Mouse (Mus musculus): ENCODE data around the gene Nr6a1.

DNA sequence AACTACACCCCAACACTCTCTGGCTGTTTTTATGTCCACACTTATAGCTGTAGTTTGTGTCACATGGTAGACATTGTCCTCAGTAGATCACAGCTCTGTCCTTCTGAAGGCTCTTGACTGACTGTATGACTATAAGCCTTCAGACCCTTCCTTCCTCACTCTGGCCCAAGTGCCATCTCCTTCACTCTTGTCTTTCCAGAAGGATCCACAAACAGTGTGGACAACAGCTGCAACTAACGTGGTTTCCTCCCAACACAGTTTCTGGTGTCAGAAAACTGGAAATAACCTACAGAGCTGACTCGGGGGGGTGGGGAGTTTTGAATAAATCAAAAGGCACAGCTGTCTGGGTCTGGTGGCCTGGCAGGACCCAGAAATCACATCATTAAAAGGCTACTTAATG is 28.6 kb upstream of the Nr6a1 start:
- no peak for TF ChIP-seq POLR2A (IDR thresholded peaks at IDR 0.05; ENCODE audit: control insufficient read depth, extremely low read depth, insufficient read depth, low read length, poor library complexity)
- no peak for TF ChIP-seq CTCF (IDR thresholded peaks at IDR 0.05; ENCODE audit: borderline replicate concordance, control insufficient read depth, extremely low read depth, insufficient read depth, low read length, poor library complexity)
